Mouse (Mus musculus): ENCODE measurements at regions not wholly inside any gene's neighbourhood (a gene's known extent, or its start where the extent isn't known, plus 50 kb on each side); places are given as distances from the start of the nearest gene placed in this dataset.

DNA sequence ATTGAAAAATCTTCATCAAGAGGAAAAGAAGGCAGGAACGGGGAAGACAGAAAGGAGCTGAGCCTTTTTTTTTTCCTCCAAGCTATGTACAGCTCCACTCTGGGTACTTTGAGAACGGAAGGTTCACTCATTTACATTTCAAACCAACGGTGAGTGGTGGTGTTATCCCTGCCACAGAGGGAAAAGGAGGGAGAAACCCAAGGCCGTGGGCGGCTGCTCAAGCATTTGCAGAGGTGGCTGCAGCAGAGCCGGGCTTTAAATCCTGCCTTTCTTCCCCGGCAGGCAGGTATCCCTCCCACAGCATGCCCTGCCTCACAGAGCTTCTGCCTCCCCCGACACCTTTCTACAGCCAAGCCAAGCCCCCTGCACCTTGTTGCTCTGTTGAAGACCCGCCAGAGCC, 212.2 kb downstream of the 3100002H09Rik start:
- Histone ChIP-seq H3K9ac (ENCODE audit: insufficient read depth, low read depth) (no peak overlapping the region), H3K27ac (ENCODE audit: insufficient read depth, low read depth) (no peak overlapping the region), H3K36me3 (replicated peaks in 1 of 2; ENCODE audit: control insufficient read depth in 1 of 2, insufficient read depth in 1 of 2, low read length in 1 of 2) (no peaks in the 10 kb centered on the region), H3K4me3 (replicated peaks in 1 of 3; ENCODE audit: low read depth in 2 of 3, low read length in 2 of 3, poor library complexity in 1 of 3) (no peak overlapping the region), H3K27me3 (replicated peaks) (peaks cover 87% of the 10 kb centered on the region), H3K4me2 (ENCODE audit: insufficient read depth, low read depth, poor library complexity, severe bottlenecking) (no peak overlapping the region), H3K4me1 (ENCODE audit: control insufficient read depth in 1 of 2, insufficient read depth in 2 of 2) (no peaks in the 10 kb centered on the region), H3K79me2 (replicated peaks; ENCODE audit: control insufficient read depth, extremely low read depth, insufficient read depth, poor library complexity, severe bottlenecking) (no peaks in the 10 kb centered on the region), H3K9me3 (replicated peaks; ENCODE audit: low read length) (peaks cover 2% of the 10 kb centered on the region)
- TF ChIP-seq MXI1 (IDR thresholded peaks at IDR 0.05; ENCODE audit: low read depth, low read length): no peak
- no peak for TF ChIP-seq CHD2 (IDR thresholded peaks at IDR 0.05; ENCODE audit: low read length)
- no peak for TF ChIP-seq SIN3A (IDR thresholded peaks at IDR 0.05; ENCODE audit: low read length)
- no peak for TF ChIP-seq RAD21 (IDR thresholded peaks at IDR 0.05; ENCODE audit: low read depth, low read length)
- no peak for TF ChIP-seq IRF4 (IDR thresholded peaks at IDR 0.05; ENCODE audit: low read depth, low read length)
- TF ChIP-seq MYC (IDR thresholded peaks at IDR 0.05; ENCODE audit: low read depth, low read length): no peak
- TF ChIP-seq ZKSCAN1 (IDR thresholded peaks at IDR 0.05; ENCODE audit: borderline replicate concordance, low read depth, low read length): no peak
- TF ChIP-seq RCOR1 (conservative IDR thresholded peaks at IDR 0.05; ENCODE audit: low read depth, low read length): no peak
- no peak for TF ChIP-seq ETS1 (conservative IDR thresholded peaks at IDR 0.05; ENCODE audit: low read depth, low read length)
- no peak for TF ChIP-seq TBP (conservative IDR thresholded peaks at IDR 0.05; ENCODE audit: low read depth, low read length)
- no peak for TF ChIP-seq NRF1 (IDR thresholded peaks at IDR 0.05; ENCODE audit: low read depth, low read length)
- no peak for DNase-seq (ENCODE audit: extremely low read depth)
- in situ Hi-C loops (cut with MboI; ENCODE audit: low pct_ligation_motif_present, low pct_unique_long_range_greater_than_20kb, low sequenced_read_pairs) (no loop called here), dilution Hi-C loops (cut with MboI; ENCODE audit: extremely low pct_ligation_motif_present, extremely low pct_unique_long_range_greater_than_20kb, low sequenced_read_pairs) (no loop called here)

DNA sequence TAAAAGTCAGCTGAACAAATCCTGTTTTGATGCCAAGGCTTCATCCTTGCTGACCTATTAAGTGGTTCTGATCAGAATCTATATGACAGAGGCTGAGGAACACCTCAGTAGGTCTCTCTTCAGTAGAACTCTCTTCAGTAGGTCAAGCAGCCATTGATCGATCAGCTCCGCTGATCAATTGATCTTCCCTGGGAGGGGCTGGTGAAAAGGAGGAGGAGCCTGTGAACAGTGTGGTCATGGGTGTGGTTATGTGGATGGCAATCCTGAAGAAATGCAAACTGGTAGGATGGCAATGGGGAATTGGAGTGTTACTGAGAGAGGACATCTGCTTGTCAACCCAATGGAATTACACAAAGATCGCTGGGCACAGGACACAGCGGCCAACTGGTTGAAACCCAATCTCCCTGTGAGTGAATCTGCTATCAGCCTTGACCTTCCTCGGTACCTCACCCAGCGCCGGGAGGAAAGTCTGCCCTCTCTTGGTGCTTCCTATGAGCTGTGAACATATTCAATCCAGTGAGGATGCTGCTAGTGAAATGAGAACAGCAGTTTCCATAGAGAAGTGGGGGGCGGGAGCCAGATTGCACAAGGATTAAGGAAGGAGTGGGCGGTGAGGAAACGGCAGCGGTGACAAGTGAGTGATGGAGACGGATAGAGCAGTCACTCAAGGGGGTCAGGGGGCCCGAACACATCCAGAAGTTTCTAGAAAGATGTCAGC, 213.9 kb downstream of the 3100002H09Rik start:
- dilution Hi-C loops (cut with MboI; ENCODE audit: extremely low pct_ligation_motif_present, extremely low pct_unique_long_range_greater_than_20kb, low sequenced_read_pairs): no loop called here

GRCm38 (mm10) chr4:124395966-124396395, 214.6 kb downstream of the 3100002H09Rik start:
- TF ChIP-seq NELFE (IDR thresholded peaks at IDR 0.05; ENCODE audit: low read depth, low read length): no peak
- dilution Hi-C loops (cut with MboI; ENCODE audit: extremely low pct_ligation_motif_present, extremely low pct_unique_long_range_greater_than_20kb, low sequenced_read_pairs) (no loop called here), in situ Hi-C loops (cut with MboI; ENCODE audit: low pct_ligation_motif_present, low pct_unique_long_range_greater_than_20kb, low sequenced_read_pairs) (no loop called here)
- no peak overlapping the region for H3K4me3 ChIP-seq (replicated peaks in 1 of 3; ENCODE audit: low read depth in 2 of 3, low read length in 2 of 3, poor library complexity in 1 of 3)
- no peaks in the 10 kb centered on the region for H3K4me1 ChIP-seq (ENCODE audit: control insufficient read depth in 1 of 2, insufficient read depth in 2 of 2)
- H3K9ac ChIP-seq (ENCODE audit: insufficient read depth, low read depth): no peak overlapping the region
- no peaks in the 10 kb centered on the region for H3K79me2 ChIP-seq (replicated peaks; ENCODE audit: control insufficient read depth, extremely low read depth, insufficient read depth, poor library complexity, severe bottlenecking)
- DNase-seq (ENCODE audit: extremely low read depth): no peak
- H3K4me2 ChIP-seq (ENCODE audit: insufficient read depth, low read depth, poor library complexity, severe bottlenecking): no peak overlapping the region
- H3K36me3 ChIP-seq (replicated peaks in 1 of 2; ENCODE audit: control insufficient read depth in 1 of 2, insufficient read depth in 1 of 2, low read length in 1 of 2): no peaks in the 10 kb centered on the region
- H3K9me3 ChIP-seq (replicated peaks; ENCODE audit: low read length): peaks cover 2% of the 10 kb centered on the region
- peaks cover 85% of the 10 kb centered on the region for H3K27me3 ChIP-seq (replicated peaks)
- H3K27ac ChIP-seq (ENCODE audit: insufficient read depth, low read depth): no peak overlapping the region

More for the DNA sequence above, 213.9 kb downstream of the 3100002H09Rik start:
- in situ Hi-C loops (cut with MboI; ENCODE audit: low pct_ligation_motif_present, low pct_unique_long_range_greater_than_20kb, low sequenced_read_pairs): no loop called here
- Histone ChIP-seq H3K4me2 (ENCODE audit: insufficient read depth, low read depth, poor library complexity, severe bottlenecking) (no peak overlapping the region), H3K4me1 (ENCODE audit: control insufficient read depth in 1 of 2, insufficient read depth in 2 of 2) (no peaks in the 10 kb centered on the region), H3K79me2 (replicated peaks; ENCODE audit: control insufficient read depth, extremely low read depth, insufficient read depth, poor library complexity, severe bottlenecking) (no peaks in the 10 kb centered on the region), H3K36me3 (replicated peaks in 1 of 2; ENCODE audit: control insufficient read depth in 1 of 2, insufficient read depth in 1 of 2, low read length in 1 of 2) (no peaks in the 10 kb centered on the region), H3K4me3 (replicated peaks in 1 of 3; ENCODE audit: low read depth in 2 of 3, low read length in 2 of 3, poor library complexity in 1 of 3) (no peak overlapping the region), H3K9me3 (replicated peaks; ENCODE audit: low read length) (peaks cover 2% of the 10 kb centered on the region), H3K9ac (ENCODE audit: insufficient read depth, low read depth) (no peak overlapping the region), H3K27me3 (replicated peaks) (peaks cover 87% of the 10 kb centered on the region), H3K27ac (ENCODE audit: insufficient read depth, low read depth) (no peak overlapping the region)
- DNase-seq (ENCODE audit: extremely low read depth): no peak
- TF ChIP-seq ELF1 (IDR thresholded peaks at IDR 0.05; ENCODE audit: low read depth, low read length) (no peak), JUND (conservative IDR thresholded peaks at IDR 0.05; ENCODE audit: low read depth, low read length) (no peak)

All from CH12.LX (cell line).